Mouse (Mus musculus): ENCODE data around the gene Gm8374. TPM values are rescaled to one million over a fixed set of nuclear protein-coding genes. Genes with fewer than 3 reads are reported as not detected.
"Not testable (repeated sequence)": the region's sequence is repeated elsewhere in the genome, so short reads cannot be mapped to it uniquely, and the experiment has no call there.

The Gm8374 gene
- total RNA-seq (2021), result not detected in 2 replicates
- long read RNA-seq, result 0 reads

GRCm38 (mm10) chr14:7365034-7365433 lies at the start of gene Gm8374:
Gene Gm8374 (minus strand): TSS chr14:7365134.
- DNase-seq, result not testable (repeated sequence)

- not testable (repeated sequence) for DNase-seq
Measured at GRCm38 (mm10) chr14:7332295-7332694, 32.6 kb downstream of the Gm8374 start, which contains the start of gene Gm5797. Gene Gm5797 (minus strand): TSS chr14:7332395.

- DNase-seq, result peak; percentile 0
Measured at GRCm38 (mm10) chr14:7315093-7315492, 49.8 kb downstream of the Gm8374 start.

GRCm38 (mm10) chr14:7314661-7315060 lies 50.3 kb downstream of the Gm8374 start, which contains the start of gene Gm3739:
Gene Gm3739 (minus strand): TSS chr14:7315049.
- peak; percentile 1 for DNase-seq

Other genes starting within 250 kb of the Gm8374 start
- not detected in 2 replicates for gene Gm6676, start 239.7 kb downstream of the Gm8374 start, total RNA-seq (2021)
- 0.52 and 0.71 TPM in 2 replicates for gene Gm3512, start 190.6 kb downstream of the Gm8374 start, total RNA-seq (2021)
- not detected in 2 replicates for gene Gm16434, start 170.6 kb downstream of the Gm8374 start, total RNA-seq (2021)
- not detected in 2 replicates for gene Gm3727, start 100.4 kb downstream of the Gm8374 start, total RNA-seq (2021)
- 0.18 TPM in 1 of 2 replicates, not detected in the other for gene Gm3739, start 50.1 kb downstream of the Gm8374 start, total RNA-seq (2021)
- gene Gm5797, start 32.7 kb downstream of the Gm8374 start, total RNA-seq (2021), result not detected in 2 replicates
- gene Gm3755, start 85.8 kb upstream of the Gm8374 start, total RNA-seq (2021), result not detected in 2 replicates
- gene Gm3752, start 118.6 kb upstream of the Gm8374 start, total RNA-seq (2021), result not detected in 2 replicates
- gene Gm3558, start 203.4 kb upstream of the Gm8374 start, total RNA-seq (2021), result 1.0 TPM in 1 of 2 replicates, not detected in the other
- gene Gm10338, start 230.5 kb upstream of the Gm8374 start, total RNA-seq (2021), result not detected in 2 replicates

Measured in adrenal gland, postnatal 25 days (tissue).